Mouse (Mus musculus): ENCODE data around the gene Mllt6.
"Not testable (repeated sequence)": the region's sequence is repeated elsewhere in the genome, so short reads cannot be mapped to it uniquely, and the experiment has no call there.

Mllt6 gene

DNA sequence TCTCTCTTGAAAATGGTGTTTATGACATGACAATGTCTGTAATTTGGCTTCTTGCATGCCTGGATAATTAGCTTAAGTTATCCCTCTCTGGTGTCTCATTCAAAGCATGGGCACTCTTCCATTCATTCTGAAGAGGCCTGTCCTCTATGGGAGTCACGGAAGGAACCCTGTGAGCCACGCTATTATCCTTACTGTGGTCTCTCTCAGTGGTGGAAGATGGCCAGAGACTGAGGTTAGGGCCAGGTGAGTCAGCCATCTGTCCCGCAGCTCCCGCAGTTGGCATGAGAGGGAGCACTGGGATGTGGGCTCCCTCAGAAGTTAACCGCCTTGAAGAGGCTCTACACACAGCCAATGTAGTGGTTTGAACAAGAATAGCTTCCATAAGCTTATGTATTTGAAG lies 12.9 kb upstream of the Mllt6 start:
- DNase-seq: no peak

DNA sequence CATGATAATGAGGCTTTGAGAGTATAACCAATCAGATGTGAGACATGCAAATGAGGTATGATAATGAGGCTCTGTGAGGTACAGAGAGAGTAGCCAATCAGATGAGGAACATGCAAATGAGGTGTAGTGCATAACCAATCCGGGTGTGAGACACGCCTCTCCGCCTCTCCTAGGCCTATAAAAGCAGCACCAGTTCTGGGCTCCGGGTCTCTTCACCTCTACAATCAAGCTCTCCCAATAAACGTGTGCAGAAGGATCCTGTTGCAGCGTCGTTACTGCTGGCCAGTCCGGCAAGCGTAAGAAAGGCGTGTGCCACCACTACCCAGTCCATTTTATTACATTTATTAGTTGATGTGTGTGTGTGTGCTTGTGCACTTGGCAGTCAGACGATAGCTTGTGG lies 9.8 kb upstream of the Mllt6 start:
- not testable (repeated sequence) for DNase-seq

DNA sequence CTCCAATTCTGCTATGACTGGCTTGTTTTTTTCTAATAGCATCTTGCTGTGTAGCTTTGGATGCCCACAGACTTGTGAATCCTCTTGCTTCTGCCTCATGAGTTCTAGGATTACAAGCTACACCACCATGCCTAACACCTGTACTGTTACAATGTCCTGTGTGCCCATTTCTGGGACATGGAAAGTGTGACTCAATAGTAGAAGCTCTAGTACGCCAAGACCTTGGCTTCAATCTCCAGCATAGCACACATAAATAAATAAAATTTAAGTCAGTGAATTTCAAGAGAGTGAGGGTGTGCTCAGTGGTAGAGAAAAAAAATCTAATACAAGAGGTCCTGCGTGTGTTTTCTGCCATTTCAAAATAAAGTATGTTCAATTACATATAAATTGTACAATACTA lies 9.0 kb upstream of the Mllt6 start:
- DNase-seq: no peak

DNA sequence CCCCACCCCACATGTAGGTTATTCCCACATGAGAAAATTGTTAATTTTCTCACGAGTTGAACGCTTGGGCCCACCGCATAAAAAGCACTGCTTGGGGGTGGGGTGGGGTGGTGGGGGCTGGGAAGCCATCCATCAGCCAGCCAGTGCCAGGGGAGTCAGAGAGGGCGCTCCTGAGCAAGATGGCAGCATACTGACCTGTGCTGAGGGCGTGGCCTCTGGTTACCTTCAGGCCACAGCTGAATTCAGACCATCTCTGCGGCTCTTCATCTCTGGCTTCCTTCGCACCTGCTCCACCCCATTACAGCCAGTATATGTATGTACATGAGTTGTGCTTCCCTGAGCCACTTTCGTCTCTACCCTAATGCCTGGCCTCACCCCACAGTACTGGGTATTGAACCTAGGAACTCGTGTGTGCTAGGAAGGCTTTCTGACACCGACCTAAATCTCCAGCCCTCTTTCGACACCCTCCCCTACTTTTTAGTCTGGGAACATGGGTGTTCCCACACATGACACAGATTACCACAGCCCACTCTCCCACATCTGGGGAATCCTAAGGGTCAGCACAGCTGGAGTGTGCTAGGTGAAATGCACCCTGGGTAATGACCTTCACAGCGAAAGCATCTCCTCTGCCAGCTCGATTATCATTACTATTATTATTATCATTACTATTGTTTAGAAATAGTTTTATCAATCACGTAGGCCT lies 6.8 kb upstream of the Mllt6 start:
- DNase-seq: no peak

DNA sequence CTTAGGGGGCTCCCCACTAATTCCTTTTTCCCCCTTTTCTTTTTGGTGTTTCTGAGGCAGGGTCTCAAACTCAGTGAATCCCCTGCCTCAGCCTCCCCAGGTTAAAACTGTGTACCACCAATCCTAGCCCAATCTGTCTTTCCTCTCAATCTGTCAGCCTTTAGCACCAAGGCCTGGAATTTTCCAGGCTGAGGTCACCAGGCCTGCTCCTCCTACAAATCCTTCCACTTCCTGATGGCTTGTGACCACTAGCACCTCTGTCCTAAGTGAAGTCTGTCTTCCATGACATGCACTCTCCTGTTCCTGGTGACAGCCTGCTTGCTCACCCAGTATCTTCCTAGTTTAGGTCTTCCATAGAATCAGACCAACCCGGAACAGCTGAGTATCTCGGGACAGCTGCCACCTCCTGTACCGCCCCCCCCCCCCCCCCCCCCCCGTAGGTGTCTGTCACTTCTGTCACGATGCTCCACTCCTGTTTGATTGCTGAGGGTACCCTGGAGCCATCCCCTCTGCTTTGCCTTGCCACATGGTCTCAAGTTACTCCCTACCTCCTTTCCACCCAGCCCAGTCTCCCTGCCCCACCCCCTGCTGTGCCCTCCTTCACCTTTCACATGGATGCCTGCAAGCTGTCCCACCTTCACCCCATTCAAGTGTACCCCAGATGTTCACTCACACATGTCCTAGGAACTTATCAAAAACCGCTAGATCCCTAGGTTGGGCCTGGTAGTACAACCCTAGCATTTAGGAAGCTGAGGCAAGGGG lies 5.8 kb upstream of the Mllt6 start:
- DNase-seq: no peak

DNA sequence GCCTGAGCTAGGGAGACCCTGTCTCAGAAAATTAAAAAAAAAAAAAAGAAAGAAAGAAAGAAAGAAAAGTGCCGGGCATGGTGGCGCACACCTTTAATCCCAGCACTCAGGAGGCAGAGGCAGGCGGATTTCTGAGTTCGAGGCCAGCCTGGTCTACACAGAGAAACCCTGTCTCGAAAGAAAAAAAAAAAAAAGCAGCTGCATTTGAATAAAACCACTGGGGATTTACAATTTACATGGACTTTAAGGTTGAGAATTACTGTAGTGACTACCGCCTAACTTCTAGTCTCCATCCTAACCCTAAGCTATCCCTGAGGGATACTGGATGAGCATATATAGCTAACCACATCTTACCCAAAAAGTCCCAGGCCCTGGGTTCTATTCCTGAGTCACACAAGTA lies 5.2 kb upstream of the Mllt6 start:
- DNase-seq: not testable (repeated sequence)

DNA sequence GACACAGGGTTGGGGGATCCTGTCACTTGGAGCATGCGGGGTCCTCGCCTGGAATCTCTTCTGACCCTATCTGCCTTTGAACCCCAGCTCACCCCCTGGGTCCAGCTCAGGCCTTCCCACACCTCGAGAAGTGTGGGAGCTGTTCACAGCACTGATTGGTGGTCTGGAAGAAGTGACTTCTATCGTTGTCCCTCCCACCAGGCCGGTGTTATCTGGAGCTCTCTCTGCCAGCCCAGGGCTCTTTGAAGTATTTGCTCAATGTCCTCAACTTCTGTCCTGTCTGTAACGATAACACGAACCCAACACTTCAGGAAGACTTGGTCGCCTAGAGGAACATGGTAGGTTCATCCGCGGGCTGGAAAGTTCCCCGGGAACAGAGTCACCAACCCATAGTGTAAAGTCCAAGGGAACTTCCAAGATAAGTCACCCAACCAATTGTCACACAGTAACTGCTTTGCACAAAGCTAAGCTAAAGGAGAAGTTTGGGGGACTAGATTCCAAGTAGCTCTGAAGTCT lies 4.4 kb upstream of the Mllt6 start:
- no peak for DNase-seq

DNA sequence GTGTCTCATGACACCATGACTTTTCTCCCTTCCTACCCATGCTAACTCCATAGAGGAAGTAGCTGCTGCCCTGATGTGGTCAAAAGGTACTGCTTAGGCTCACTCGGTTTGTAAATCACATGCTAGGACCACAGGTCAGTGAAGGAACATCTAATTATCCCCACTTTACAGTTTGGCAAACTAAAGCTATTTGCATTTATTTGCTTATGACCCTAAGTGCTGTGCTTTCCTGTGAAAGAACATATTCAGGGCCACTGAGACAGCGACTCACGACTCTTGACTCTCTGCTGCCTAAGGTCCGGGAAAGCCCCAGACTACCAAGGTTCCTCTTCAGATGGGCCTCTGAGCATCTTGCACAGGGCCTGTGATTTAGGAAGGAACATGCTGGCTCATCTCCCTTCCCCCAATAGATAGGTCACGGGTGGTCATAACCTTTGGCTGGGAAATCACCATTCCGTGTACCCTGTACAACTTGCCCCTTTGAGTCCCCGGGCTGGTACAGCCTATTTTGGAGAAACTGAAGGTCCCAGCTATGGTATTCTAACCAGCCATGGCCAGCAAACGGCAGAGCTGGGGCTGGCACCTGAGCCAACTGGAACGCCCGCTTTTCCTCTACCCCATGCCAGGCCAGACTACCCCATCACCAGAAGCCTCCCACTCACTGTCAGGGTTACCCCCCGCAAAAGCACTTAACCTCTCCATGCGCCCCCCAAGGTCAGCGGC lies 3.8 kb upstream of the Mllt6 start:
- peak; percentile 18 for DNase-seq

DNA sequence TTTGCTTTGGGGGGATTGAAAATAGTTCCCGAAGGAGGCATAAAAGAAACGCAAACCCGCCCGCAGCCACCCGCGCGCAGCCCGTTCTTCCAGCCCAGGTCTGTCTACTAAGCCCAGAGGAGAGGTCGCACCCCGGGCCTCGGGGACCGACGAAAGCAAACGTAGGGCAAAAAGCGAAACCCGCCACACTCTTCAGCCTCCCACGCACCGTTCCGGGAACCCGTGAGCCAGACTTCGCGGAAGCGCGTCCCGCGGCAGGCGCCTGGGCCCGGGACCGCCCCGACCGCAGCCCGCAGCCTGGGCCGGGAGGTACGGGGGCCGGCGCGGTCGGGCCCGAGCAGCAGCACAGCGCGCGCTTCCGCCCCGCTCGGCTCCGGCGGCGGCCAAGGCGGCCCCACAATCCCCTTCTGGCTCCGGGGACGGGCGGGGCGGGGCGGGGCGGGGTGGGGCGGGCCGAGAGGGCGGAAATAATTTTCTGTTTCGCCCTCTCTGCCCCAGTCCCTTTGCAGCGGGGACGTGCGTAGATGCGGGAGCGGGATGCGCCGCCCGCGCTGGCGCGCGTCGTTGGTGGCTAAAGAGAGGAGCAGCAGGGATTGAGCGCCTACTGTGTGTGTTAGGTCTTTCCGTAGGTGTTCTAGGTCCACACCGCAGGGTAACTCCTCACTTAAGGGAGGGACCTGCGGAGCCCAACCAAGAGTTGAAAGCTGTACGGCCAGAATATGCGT lies 3.1 kb upstream of the Mllt6 start:
- peak; percentile 90 for DNase-seq

DNA sequence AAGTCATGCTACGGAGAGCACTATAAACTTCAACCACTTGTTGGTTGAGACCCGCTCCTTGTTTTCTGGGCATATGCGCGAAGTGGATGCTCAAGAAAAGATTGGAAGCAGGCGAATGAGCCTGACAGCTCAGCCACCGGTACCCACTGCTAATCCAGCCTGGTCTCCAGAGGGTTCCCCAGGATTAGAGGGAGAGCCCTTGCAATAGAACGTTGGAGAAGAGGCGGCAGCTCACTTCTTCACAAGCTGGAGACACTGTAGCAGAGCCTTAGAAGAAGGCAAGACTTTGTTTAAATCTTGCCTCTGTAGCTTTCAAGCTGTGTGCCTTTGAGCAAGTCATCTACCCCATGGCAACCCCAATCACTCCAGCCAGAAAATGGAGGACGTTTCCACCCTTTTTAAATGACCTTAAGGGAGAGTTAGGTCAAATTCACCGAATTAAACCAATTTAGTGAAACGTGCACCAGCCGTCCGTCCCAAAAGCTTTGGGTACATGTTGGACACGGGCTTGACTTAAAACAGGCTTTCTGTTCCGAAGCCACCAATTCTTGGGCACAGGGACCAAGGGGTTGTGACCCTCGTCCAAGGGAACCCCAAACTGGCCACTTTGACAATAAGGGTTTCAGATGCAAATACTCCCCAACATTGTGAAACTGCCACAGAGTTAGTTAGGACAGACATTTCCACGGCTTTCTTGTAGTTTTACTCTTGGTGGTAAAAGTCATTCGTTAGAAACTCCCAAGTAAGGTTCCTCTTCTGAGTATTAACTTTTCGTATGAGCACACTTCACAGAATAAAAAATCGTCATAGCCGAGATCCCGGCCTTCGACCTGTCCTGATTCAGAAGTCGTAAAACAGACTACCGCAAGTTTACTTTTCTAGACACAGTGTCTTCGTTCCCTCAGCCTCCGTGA lies 2.2 kb upstream of the Mllt6 start:
- DNase-seq: no peak

DNA sequence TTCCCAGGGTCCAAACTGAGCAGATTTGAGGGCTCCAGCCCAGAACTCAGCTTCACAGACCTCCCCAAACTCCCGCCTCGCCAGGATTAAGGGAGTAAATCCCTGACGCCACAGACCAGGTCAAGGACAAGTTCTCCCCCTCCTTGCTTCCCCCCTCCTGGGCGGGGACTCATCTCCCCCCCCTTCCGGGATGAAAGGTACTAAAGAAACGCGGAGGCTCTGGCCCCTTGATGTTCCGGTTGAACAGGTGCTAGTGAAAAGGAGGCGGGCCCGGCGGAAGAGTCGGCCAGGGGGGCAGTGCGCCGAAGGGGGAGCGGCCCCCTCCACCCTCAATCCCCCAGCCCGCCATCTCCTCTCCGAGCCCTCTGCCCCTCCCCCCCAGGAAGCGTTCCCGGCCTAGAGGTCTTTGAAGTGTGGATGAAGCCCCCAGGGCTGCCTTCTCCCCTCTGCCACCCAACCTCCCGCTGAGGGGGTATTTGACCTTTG lies 1.5 kb upstream of the Mllt6 start:
- peak; percentile 71 for DNase-seq

DNA sequence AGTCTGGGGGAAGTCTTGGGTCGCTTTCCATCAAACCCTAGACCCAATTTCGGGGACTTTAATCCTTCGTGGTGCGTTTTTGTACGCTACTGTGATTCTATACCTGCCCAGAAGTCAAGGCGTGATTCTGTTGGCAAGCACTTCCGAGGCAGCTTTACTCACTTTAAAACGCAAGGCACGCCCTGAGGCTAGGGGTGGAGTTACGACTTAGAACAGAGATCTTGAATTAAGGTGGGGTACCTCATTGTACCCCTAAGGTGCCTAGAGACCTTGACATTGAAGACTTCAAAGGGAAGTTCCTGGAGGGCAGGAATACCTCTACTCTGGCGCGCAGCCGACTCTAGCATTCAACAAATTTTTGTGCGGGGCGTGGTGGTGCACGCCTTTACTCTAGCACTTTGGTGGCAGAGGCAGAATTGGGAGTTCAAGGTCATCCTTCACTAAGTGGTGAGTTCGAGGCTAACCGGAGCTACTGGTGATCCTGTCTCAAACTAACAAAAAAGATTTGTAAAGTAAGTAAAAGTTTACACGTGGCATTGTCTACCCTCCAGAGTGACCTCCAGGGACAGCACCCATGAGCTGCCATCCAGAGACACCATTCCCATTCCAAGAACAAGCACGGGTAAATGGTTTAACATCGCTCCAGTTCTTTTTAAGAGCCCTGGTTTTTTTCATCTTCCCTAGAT lies 864 bp upstream of the Mllt6 start:
- peak; percentile 50 for DNase-seq

DNA sequence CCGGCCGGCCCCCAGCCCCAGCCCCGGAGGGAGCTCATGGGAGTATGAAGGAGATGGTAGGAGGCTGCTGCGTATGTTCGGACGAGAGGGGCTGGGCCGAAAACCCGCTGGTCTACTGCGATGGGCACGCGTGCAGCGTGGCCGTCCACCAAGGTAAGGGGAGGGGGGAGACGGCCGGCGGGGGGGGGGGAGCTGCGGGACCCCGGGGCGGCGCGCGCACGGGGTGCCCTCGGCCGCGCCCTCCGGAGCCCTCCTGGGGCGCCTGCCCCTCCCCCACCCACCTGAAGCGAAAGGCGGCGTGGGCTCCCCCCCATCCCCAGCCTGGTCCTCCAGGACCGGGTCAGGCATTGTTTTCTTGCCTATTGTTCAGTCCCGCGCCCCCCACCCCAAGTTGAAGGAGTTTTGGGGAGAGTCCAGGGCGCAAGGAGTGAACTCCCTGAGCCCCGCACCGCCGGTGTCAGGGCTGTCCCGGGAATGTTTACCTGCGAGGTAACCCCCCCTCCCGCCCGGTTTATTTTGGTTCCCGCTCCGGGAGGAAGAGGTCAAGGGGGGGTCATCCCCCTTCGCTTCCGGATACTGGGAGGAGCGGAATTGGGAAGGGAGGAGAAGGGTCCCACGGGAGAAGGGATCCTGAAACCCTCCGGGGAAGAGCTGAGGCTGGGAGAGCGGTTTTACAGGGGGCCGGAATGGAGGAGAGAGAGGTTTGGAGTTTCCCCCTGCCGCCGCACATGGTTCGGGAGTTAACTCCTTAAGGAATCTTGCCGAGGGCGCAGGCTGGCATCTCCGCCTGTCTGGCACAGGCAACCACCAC lies 519 bp downstream of the Mllt6 start:
- peak; percentile 74 for DNase-seq

DNA sequence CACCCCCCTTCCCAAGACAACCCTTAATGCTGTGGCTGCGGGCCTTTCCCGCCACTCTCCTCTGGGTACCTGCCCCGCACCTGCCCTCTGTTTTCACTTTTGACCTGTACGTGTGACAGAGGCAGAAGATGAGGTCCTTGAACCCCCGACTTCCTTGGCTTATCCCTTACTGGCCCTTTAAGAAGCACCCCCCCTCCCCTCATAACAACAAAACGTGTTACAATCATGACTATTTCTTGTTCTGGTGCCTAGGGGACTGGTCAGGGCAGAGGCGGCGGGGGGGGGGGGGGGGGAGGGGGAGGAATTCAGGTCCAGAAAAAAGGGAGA lies 1.1 kb downstream of the Mllt6 start:
- no peak for DNase-seq

DNA sequence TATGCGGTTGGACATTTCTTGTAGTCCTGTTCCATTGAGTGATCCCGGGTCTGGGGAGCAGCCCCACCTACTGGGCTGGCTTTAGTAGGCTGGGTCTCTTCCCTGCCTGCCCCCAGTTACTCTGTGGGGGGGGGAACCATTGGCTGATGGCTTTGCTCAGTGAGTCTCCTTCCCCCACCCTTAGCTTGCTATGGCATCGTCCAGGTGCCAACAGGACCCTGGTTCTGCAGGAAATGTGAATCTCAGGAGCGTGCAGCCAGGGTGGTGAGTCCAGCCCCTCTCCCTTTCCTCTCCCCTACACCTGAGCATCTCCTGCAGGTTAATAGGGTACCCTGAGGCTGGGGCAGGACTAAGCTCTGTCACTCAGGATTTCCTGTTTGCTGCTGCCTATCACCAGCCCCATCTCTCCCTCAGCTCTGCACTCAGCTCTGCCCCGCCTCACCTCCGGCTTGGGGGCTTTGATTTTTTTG lies 1.6 kb downstream of the Mllt6 start:
- peak; percentile 33 for DNase-seq

DNA sequence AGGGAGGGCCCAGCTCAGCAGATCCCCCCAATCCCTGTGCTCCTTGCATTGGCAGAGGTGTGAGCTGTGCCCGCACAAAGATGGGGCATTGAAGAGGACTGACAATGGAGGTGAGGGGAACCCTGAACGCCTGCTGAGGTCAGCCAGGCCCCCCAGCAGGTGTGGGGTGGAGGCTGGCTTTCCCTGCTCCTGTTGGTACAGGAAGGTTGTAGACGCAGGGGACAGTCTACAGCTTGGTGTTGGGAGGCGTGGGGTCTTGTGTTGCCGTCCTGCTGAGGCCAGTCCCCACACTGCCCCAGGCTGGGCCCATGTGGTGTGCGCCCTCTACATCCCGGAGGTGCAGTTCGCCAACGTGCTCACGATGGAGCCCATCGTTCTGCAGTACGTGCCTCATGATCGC lies 2.2 kb downstream of the Mllt6 start:
- DNase-seq: no peak

DNA sequence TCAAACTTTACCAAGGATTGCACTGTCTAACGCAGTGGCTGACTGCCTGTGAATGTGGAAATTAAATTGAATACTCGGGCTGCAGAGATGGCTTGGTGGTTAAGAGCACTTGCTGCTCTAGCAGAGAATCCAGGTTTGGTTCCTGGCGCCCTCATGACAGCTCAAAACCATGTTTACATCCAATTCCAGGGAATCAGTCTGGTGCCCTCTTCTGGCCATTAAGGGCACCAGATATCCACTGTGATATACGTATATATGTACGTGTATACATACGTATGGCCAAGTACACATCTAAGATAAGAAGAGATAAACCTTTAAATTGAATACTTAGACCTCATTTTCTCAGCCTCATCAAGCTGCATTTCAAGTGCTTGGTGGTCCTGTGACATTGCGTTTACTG lies 3.0 kb downstream of the Mllt6 start:
- DNase-seq: no peak

DNA sequence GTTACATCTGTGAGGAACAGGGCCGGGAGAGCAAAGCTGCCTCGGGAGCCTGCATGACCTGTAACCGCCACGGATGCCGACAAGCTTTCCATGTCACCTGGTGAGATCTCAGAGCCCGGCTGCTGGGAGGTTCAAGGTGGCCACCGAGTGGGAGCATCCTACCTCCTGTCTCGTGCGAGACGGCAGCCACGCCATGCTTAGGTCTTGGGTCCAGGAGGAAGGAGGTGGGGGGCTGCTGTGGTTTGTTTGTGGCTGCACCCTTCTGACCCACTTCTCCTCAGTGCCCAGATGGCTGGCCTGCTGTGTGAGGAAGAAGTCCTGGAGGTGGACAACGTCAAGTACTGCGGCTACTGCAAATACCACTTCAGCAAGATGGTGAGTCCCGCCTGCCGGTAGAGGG lies 3.6 kb downstream of the Mllt6 start:
- DNase-seq: no peak

DNA sequence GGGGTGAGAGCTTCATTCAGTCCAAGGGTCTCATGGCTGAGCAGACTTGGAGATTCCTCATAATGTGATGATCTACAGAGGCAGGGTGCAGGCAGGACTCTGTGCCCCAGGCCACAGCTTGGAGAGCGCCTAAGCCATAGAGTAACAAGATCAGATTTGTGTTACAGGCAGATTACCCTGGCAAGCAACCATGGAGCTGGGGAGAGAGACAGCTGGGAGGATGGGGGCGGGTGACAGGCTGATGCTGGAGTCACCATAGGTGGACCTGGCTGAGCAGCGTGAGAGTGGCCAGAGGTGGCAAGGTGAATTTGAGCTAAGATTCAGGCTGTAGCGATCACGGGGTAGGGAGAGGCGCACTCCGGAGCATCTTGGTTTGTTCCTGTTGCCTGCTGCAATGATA lies 4.9 kb downstream of the Mllt6 start:
- DNase-seq: no peak

DNA sequence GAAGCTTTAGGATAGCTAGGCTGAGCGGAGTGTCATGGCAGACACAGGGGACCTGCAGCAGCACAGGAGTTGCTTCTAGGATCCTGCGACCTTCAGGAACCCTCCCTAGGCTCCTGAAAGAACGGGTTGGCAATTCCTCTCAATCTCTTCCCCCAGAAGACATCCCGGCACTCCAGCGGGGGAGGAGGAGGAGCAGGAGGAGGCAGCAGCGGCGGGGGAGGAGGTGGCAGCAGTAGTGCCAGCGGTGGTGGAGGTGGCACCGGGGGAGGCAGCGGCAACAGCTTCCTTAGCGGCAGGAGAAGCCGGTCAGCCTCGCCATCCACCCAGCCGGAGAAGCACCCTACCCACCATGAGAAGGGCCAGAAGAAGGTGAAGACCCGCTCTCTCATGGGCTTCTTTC lies 6.1 kb downstream of the Mllt6 start:
- no peak for DNase-seq

Measured in embryo, embryonic 11 days (tissue).